Mouse (Mus musculus): ENCODE measurements around the gene Cox17. TPM values are rescaled to one million over a fixed set of nuclear protein-coding genes. Genes with fewer than 3 reads are reported as not detected.
"Not testable (repeated sequence)": the region's sequence is repeated elsewhere in the genome, so short reads cannot be mapped to it uniquely, and the experiment has no call there.

Gene Cox17
- polyA plus RNA-seq, 1 experiment from 2014 or later = 107 TPM

GRCm38 (mm10) chr16:38318492-38318891 lies 28.3 kb upstream of the Cox17 start:
- WGBS = 87% methylated on average over 9 of the region's 9 CpGs
- no peak overlapping the region for H3K27ac ChIP-seq (replicated peaks; ENCODE audit: low read depth, low read length)
- no peak overlapping the region for H3K4me3 ChIP-seq (ENCODE audit: low read depth, low read length)
- no peaks in the 10 kb centered on the region for H3K4me1 ChIP-seq (ENCODE audit: control insufficient read depth, insufficient read depth, low read length)
- ATAC-seq (ENCODE audit: insufficient number of reproducible peaks, low FRiP score, low TSS enrichment, low read depth) = no peak
- H3K9ac ChIP-seq (ENCODE audit: low read length) = no peak overlapping the region
- H3K36me3 ChIP-seq (ENCODE audit: control insufficient read depth, insufficient read depth, low read length) = no peaks in the 10 kb centered on the region
- DNase-seq (ENCODE audit: low spot score) = no peak
- no peak overlapping the region for H3K4me2 ChIP-seq (ENCODE audit: low read depth, severe bottlenecking)
- H3K9me3 ChIP-seq (ENCODE audit: control insufficient read depth, low read length) = no peaks in the 10 kb centered on the region
- H3K27me3 ChIP-seq (ENCODE audit: control insufficient read depth, insufficient read depth, low read length) = no peaks in the 10 kb centered on the region

- ATAC-seq (ENCODE audit: insufficient number of reproducible peaks, low FRiP score, low TSS enrichment, low read depth) (no peak), DNase-seq (ENCODE audit: low spot score) (no peak)
- Histone ChIP-seq H3K36me3 (ENCODE audit: control insufficient read depth, insufficient read depth, low read length) (no peaks in the 10 kb centered on the region), H3K9ac (ENCODE audit: low read length) (no peak overlapping the region), H3K9me3 (ENCODE audit: control insufficient read depth, low read length) (no peaks in the 10 kb centered on the region), H3K27me3 (ENCODE audit: control insufficient read depth, insufficient read depth, low read length) (no peaks in the 10 kb centered on the region), H3K27ac (replicated peaks; ENCODE audit: low read depth, low read length) (no peak overlapping the region), H3K4me3 (ENCODE audit: low read depth, low read length) (no peak overlapping the region), H3K4me2 (ENCODE audit: low read depth, severe bottlenecking) (no peak overlapping the region), H3K4me1 (ENCODE audit: control insufficient read depth, insufficient read depth, low read length) (no peaks in the 10 kb centered on the region)
- 93% methylated on average over 4 of the region's 4 CpGs for WGBS
These were observed 27.7 kb upstream of the Cox17 start for GRCm38 (mm10) chr16:38319087-38319486.

GRCm38 (mm10) chr16:38321452-38321935 lies 25.3 kb upstream of the Cox17 start:
- Histone ChIP-seq H3K4me1 (ENCODE audit: control insufficient read depth, insufficient read depth, low read length) (no peaks in the 10 kb centered on the region), H3K9me3 (ENCODE audit: control insufficient read depth, low read length) (no peaks in the 10 kb centered on the region), H3K27ac (replicated peaks; ENCODE audit: low read depth, low read length) (no peak overlapping the region), H3K9ac (ENCODE audit: low read length) (no peak overlapping the region), H3K27me3 (ENCODE audit: control insufficient read depth, insufficient read depth, low read length) (no peaks in the 10 kb centered on the region), H3K4me2 (ENCODE audit: low read depth, severe bottlenecking) (peak overlapping the region; percentile 22; the same call in 1 of the 2 replicates), H3K36me3 (ENCODE audit: control insufficient read depth, insufficient read depth, low read length) (no peaks in the 10 kb centered on the region), H3K4me3 (ENCODE audit: low read depth, low read length) (no peak overlapping the region)
- 31% methylated on average over 17 of the region's 17 CpGs for WGBS
- peak; percentile 68 for DNase-seq (ENCODE audit: low spot score)
- no peak for ATAC-seq (ENCODE audit: insufficient number of reproducible peaks, low FRiP score, low TSS enrichment, low read depth)

GRCm38 (mm10) chr16:38324311-38324710 lies 22.5 kb upstream of the Cox17 start:
- Histone ChIP-seq H3K4me2 (ENCODE audit: low read depth, severe bottlenecking) (no peak overlapping the region), H3K4me3 (ENCODE audit: low read depth, low read length) (no peak overlapping the region), H3K4me1 (ENCODE audit: control insufficient read depth, insufficient read depth, low read length) (no peaks in the 10 kb centered on the region), H3K27me3 (ENCODE audit: control insufficient read depth, insufficient read depth, low read length) (no peaks in the 10 kb centered on the region), H3K27ac (replicated peaks; ENCODE audit: low read depth, low read length) (no peak overlapping the region), H3K9ac (ENCODE audit: low read length) (no peak overlapping the region), H3K9me3 (ENCODE audit: control insufficient read depth, low read length) (no peaks in the 10 kb centered on the region), H3K36me3 (ENCODE audit: control insufficient read depth, insufficient read depth, low read length) (no peaks in the 10 kb centered on the region)
- DNase-seq (ENCODE audit: low spot score) (no peak), ATAC-seq (ENCODE audit: insufficient number of reproducible peaks, low FRiP score, low TSS enrichment, low read depth) (no peak)
- WGBS = 89% methylated on average over 15 of the region's 15 CpGs

- ATAC-seq (ENCODE audit: insufficient number of reproducible peaks, low FRiP score, low TSS enrichment, low read depth) = no peak
- 81% methylated on average over 11 of the region's 11 CpGs for WGBS
These were observed 19.9 kb upstream of the Cox17 start for GRCm38 (mm10) chr16:38326778-38327397.

GRCm38 (mm10) chr16:38329340-38329739 lies 17.5 kb upstream of the Cox17 start:
- 90% methylated on average over 3 of the region's 3 CpGs for WGBS
- no peak overlapping the region for H3K4me2 ChIP-seq (ENCODE audit: low read depth, severe bottlenecking)
- DNase-seq (ENCODE audit: low spot score) (no peak), ATAC-seq (ENCODE audit: insufficient number of reproducible peaks, low FRiP score, low TSS enrichment, low read depth) (no peak)
- H3K27me3 ChIP-seq (ENCODE audit: control insufficient read depth, insufficient read depth, low read length) = no peaks in the 10 kb centered on the region
- H3K4me1 ChIP-seq (ENCODE audit: control insufficient read depth, insufficient read depth, low read length) = no peaks in the 10 kb centered on the region
- no peak overlapping the region for H3K27ac ChIP-seq (replicated peaks; ENCODE audit: low read depth, low read length)
- no peaks in the 10 kb centered on the region for H3K36me3 ChIP-seq (ENCODE audit: control insufficient read depth, insufficient read depth, low read length)
- no peaks in the 10 kb centered on the region for H3K9me3 ChIP-seq (ENCODE audit: control insufficient read depth, low read length)
- H3K4me3 ChIP-seq (ENCODE audit: low read depth, low read length) = no peak overlapping the region
- no peak overlapping the region for H3K9ac ChIP-seq (ENCODE audit: low read length)

More at GRCm38 (mm10) chr16:38326778-38327397, 19.9 kb upstream of the Cox17 start:
- H3K9me3 ChIP-seq (ENCODE audit: control insufficient read depth, low read length) = no peaks in the 10 kb centered on the region
- DNase-seq (ENCODE audit: low spot score) = no peak
- H3K27ac ChIP-seq (replicated peaks; ENCODE audit: low read depth, low read length) = no peak overlapping the region
- H3K4me3 ChIP-seq (ENCODE audit: low read depth, low read length) = no peak overlapping the region
- H3K9ac ChIP-seq (ENCODE audit: low read length) = no peak overlapping the region
- no peaks in the 10 kb centered on the region for H3K4me1 ChIP-seq (ENCODE audit: control insufficient read depth, insufficient read depth, low read length)
- no peak overlapping the region for H3K4me2 ChIP-seq (ENCODE audit: low read depth, severe bottlenecking)
- no peaks in the 10 kb centered on the region for H3K36me3 ChIP-seq (ENCODE audit: control insufficient read depth, insufficient read depth, low read length)
- no peaks in the 10 kb centered on the region for H3K27me3 ChIP-seq (ENCODE audit: control insufficient read depth, insufficient read depth, low read length)

- Histone ChIP-seq H3K4me2 (ENCODE audit: low read depth, severe bottlenecking) (no peak overlapping the region), H3K36me3 (ENCODE audit: control insufficient read depth, insufficient read depth, low read length) (no peaks in the 10 kb centered on the region), H3K27me3 (ENCODE audit: control insufficient read depth, insufficient read depth, low read length) (no peaks in the 10 kb centered on the region), H3K4me1 (ENCODE audit: control insufficient read depth, insufficient read depth, low read length) (no peaks in the 10 kb centered on the region), H3K27ac (replicated peaks; ENCODE audit: low read depth, low read length) (no peak overlapping the region), H3K9ac (ENCODE audit: low read length) (no peak overlapping the region), H3K9me3 (ENCODE audit: control insufficient read depth, low read length) (no peaks in the 10 kb centered on the region), H3K4me3 (ENCODE audit: low read depth, low read length) (no peak overlapping the region)
- 16% methylated on average over 6 of the region's 6 CpGs for WGBS
- ATAC-seq (ENCODE audit: insufficient number of reproducible peaks, low FRiP score, low TSS enrichment, low read depth) (no peak), DNase-seq (ENCODE audit: low spot score) (no peak)
These were observed 12.4 kb upstream of the Cox17 start for GRCm38 (mm10) chr16:38334431-38334830.

GRCm38 (mm10) chr16:38338077-38338476 lies 8.7 kb upstream of the Cox17 start:
- not testable (repeated sequence) for H3K27me3 ChIP-seq (ENCODE audit: control insufficient read depth, insufficient read depth, low read length); H3K27ac ChIP-seq (replicated peaks; ENCODE audit: low read depth, low read length); H3K4me2 ChIP-seq (ENCODE audit: low read depth, severe bottlenecking); DNase-seq (ENCODE audit: low spot score); H3K9ac ChIP-seq (ENCODE audit: low read length); H3K4me3 ChIP-seq (ENCODE audit: low read depth, low read length); ATAC-seq (ENCODE audit: insufficient number of reproducible peaks, low FRiP score, low TSS enrichment, low read depth); H3K9me3 ChIP-seq (ENCODE audit: control insufficient read depth, low read length); H3K36me3 ChIP-seq (ENCODE audit: control insufficient read depth, insufficient read depth, low read length); H3K4me1 ChIP-seq (ENCODE audit: control insufficient read depth, insufficient read depth, low read length)
- WGBS = 85% methylated on average over 4 of the region's 4 CpGs

Measured in limb, embryonic 11.5 days (tissue).